Comparison of ENCODE assay signal across 14 mouse cellular contexts in the genomic region with DNA sequence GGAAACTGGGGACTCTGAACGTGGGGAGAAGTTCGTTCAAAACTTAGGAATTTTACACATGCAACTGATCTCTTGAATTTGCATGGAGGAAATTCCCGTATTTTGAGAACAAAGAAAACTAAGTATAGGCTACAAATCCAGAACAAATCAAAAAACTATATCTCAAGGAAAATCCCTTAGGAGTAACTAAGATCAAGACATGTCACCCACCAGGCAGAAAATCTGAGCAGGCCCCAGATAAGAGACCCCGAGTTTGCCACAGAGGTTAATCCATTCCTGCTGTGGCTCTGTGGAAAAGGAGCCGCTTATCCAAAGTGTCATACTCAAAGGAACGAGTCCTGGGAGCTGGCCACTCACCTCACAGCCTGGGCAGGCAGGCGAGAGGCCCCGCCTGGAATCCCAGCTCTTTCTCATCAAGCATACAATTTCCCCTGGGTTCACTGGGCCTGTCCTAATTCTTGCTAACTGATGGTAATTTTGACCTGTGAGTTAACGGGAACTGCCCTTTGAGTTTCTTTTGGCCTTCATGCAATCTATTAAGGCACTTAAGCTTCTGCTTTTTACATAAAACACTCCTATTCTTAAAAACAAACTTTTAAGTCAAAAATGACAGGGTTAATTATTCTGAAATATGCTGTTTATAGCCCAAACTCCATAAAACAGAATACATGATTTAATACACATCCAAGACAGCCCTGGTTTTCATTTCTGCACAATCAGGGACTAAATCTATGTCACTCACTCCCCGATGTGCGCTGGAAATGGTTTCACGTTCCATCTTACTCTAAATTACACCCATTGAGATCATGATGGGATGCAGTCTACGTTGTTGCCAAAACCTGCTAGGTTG.
DNase-seq lines count a peak whose midpoint lies in the region; ATAC-seq lines count a peak whose summit lies in the region.
"Had no signal": no experiment of that assay in that cellular context is flagged by ENCODE, and none has a peak within 500 bp of the region (broad histone marks: within the 10 kb centered on the region; RNA-seq: fewer than 3 reads in every experiment).

No protein-coding gene starts in this region.

- H3K36me3 ChIP-seq in hindbrain, embryonic 11.5 days (ENCODE audit: control insufficient read depth, insufficient read depth, low read length), result no peaks in the 10 kb centered on the region
- H3K36me3 ChIP-seq in hindbrain, embryonic 12.5 days, result no peaks in the 10 kb centered on the region
- H3K36me3 ChIP-seq in embryonic facial prominence, embryonic 12.5 days, result no peaks in the 10 kb centered on the region
- H3K36me3 ChIP-seq: forebrain, embryonic 15.5 days; intestine, embryonic 15.5 days; liver, embryonic 13.5 days; neural tube, embryonic 12.5 days; stomach, embryonic 15.5 days had no signal

- WGBS in hindbrain, embryonic 11.5 days, result 28% methylated on average over 13 of the region's 13 CpGs
- WGBS in hindbrain, embryonic 12.5 days, result 34% methylated on average over 13 of the region's 13 CpGs
- 12% methylated on average over 13 of the region's 13 CpGs for WGBS in embryonic facial prominence, embryonic 12.5 days

- 0 out of 2 replicates have a peak, but pooled peaks cover 2% of the 10 kb centered on the region for H3K4me1 ChIP-seq in hindbrain, embryonic 11.5 days (replicated peaks; ENCODE audit: control insufficient read depth, insufficient read depth, low read length)
- H3K4me1 ChIP-seq in hindbrain, embryonic 12.5 days, result peaks cover 12% of the 10 kb centered on the region; the same call in 1 of the 2 replicates
- peaks cover 12% of the 10 kb centered on the region for H3K4me1 ChIP-seq in embryonic facial prominence, embryonic 12.5 days
- H3K4me1 ChIP-seq: forebrain, embryonic 15.5 days; intestine, embryonic 15.5 days; liver, embryonic 13.5 days; neural tube, embryonic 12.5 days; stomach, embryonic 15.5 days had no signal

- peak; percentile 55 for DNase-seq in hindbrain, embryonic 11.5 days (ENCODE audit: low spot score)
- peak; percentile 2 for DNase-seq in ZHBTc4 (ENCODE audit: low read depth, low spot score)
- peak; percentile 9 to 50 for DNase-seq in kidney, postnatal 25 days
- no peak for DNase-seq in ovary, adult 18-20 months (ENCODE audit: low spot score)
- DNase-seq in thymus, postnatal 25 days, result no peak
- no peak for DNase-seq in right cerebral cortex, postnatal 14 days
- DNase-seq: heart, postnatal 10 days; liver, embryonic 13.5 days had no signal

- no peak overlapping the region for H3K4me2 ChIP-seq in hindbrain, embryonic 11.5 days (replicated peaks; ENCODE audit: low read depth, low read length)
- H3K4me2 ChIP-seq in hindbrain, embryonic 12.5 days (replicated peaks), result no peak overlapping the region
- H3K4me2 ChIP-seq in embryonic facial prominence, embryonic 12.5 days (replicated peaks), result no peak overlapping the region
- H3K4me2 ChIP-seq: forebrain, embryonic 15.5 days; intestine, embryonic 15.5 days; liver, embryonic 13.5 days; neural tube, embryonic 12.5 days; stomach, embryonic 15.5 days had no signal

- H3K27ac ChIP-seq in hindbrain, embryonic 11.5 days (ENCODE audit: low read depth, low read length), result no peak overlapping the region
- no peak overlapping the region for H3K27ac ChIP-seq in hindbrain, embryonic 12.5 days
- H3K27ac ChIP-seq in embryonic facial prominence, embryonic 12.5 days, result peak overlapping the region; percentile 56; the same call in 1 of the 2 replicates
- H3K27ac ChIP-seq: forebrain, embryonic 15.5 days; intestine, embryonic 15.5 days; liver, embryonic 13.5 days; neural tube, embryonic 12.5 days; stomach, embryonic 15.5 days had no signal

- H3K9ac ChIP-seq in hindbrain, embryonic 11.5 days (ENCODE audit: low read depth, low read length), result no peak overlapping the region
- H3K9ac ChIP-seq in hindbrain, embryonic 12.5 days, result no peak overlapping the region
- no peak overlapping the region for H3K9ac ChIP-seq in embryonic facial prominence, embryonic 12.5 days
- H3K9ac ChIP-seq: forebrain, embryonic 15.5 days; intestine, embryonic 15.5 days; liver, embryonic 13.5 days; neural tube, embryonic 12.5 days; stomach, embryonic 15.5 days had no signal

- no peak overlapping the region for H3K4me3 ChIP-seq in hindbrain, embryonic 11.5 days (ENCODE audit: low read depth, low read length)
- no peak overlapping the region for H3K4me3 ChIP-seq in hindbrain, embryonic 12.5 days
- no peak overlapping the region for H3K4me3 ChIP-seq in embryonic facial prominence, embryonic 12.5 days
- H3K4me3 ChIP-seq: forebrain, embryonic 15.5 days; intestine, embryonic 15.5 days; liver, embryonic 13.5 days; neural tube, embryonic 12.5 days; stomach, embryonic 15.5 days had no signal

- no peak for ATAC-seq in hindbrain, embryonic 11.5 days (ENCODE audit: low FRiP score)
- no peak for ATAC-seq in hindbrain, embryonic 12.5 days (ENCODE audit: low FRiP score)
- ATAC-seq in embryonic facial prominence, embryonic 12.5 days (ENCODE audit: insufficient number of reproducible peaks, insufficient read depth, low FRiP score, low TSS enrichment), result no peak
- ATAC-seq: forebrain, embryonic 15.5 days; intestine, embryonic 15.5 days had no signal

- H3K9me3 ChIP-seq in hindbrain, embryonic 11.5 days (ENCODE audit: control insufficient read depth, low read length), result no peaks in the 10 kb centered on the region
- no peaks in the 10 kb centered on the region for H3K9me3 ChIP-seq in hindbrain, embryonic 12.5 days (replicated peaks)
- H3K9me3 ChIP-seq in embryonic facial prominence, embryonic 12.5 days, result no peaks in the 10 kb centered on the region
- H3K9me3 ChIP-seq: forebrain, embryonic 15.5 days; intestine, embryonic 15.5 days; liver, embryonic 13.5 days; neural tube, embryonic 12.5 days; stomach, embryonic 15.5 days had no signal

- no peaks in the 10 kb centered on the region for H3K27me3 ChIP-seq in hindbrain, embryonic 11.5 days (ENCODE audit: control insufficient read depth, insufficient read depth, low read length)
- H3K27me3 ChIP-seq in hindbrain, embryonic 12.5 days, result no peaks in the 10 kb centered on the region
- H3K27me3 ChIP-seq in embryonic facial prominence, embryonic 12.5 days, result no peaks in the 10 kb centered on the region
- H3K27me3 ChIP-seq: forebrain, embryonic 15.5 days; intestine, embryonic 15.5 days; liver, embryonic 13.5 days; neural tube, embryonic 12.5 days; stomach, embryonic 15.5 days had no signal

Comparison
In these comparisons a context has a peak if more than half of its experiments do, and no peak if none do; other contexts are left out.
1. DNase-seq: peak in hindbrain, embryonic 11.5 days (single experiment), ZHBTc4 (single experiment) and kidney, postnatal 25 days (2 of 2); none in ovary, adult 18-20 months (single experiment), thymus, postnatal 25 days (single experiment) and right cerebral cortex, postnatal 14 days (single experiment).